Mouse (Mus musculus): ENCODE data around the gene Serpinb3c. TPM values are rescaled to one million over a fixed set of nuclear protein-coding genes. Genes with fewer than 3 reads are reported as not detected.
"Not testable (repeated sequence)": the region's sequence is repeated elsewhere in the genome, so short reads cannot be mapped to it uniquely, and the experiment has no call there.

The Serpinb3c gene
- not detected in 2 replicates for polyA plus RNA-seq (2016; fragmentation: Nextera tagmentation; extraction: Ambion mirVana)

DNA sequence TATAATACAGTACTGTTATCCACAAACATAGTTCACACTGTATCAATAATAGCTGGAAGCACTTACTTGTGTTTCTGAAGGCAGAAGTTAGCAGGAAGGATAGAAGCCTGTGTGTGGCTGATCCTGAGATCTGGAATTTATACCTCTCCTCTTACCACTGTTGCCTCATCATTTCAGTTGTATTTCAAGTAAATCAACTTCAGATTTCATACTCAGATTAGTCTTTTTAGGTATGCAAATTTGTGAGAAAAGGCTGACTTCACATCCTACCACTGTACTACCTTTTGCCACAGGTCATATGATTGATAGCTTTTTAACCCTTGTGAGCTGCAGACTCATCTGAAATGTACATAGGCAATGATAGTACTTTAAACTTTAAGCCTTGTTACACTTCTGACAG, at the start of gene Serpinb3c, which contains the start of gene Serpinb3b:
Gene Serpinb3c, minus strand, starts transcription at position 111 of the 400 bp plus-strand sequence.
Gene Serpinb3b, minus strand, starts transcription at position 101 of the 400 bp plus-strand sequence.
- not testable (repeated sequence) for H3K27ac ChIP-seq; H3K27me3 ChIP-seq (ENCODE audit: low read depth, poor library complexity, severe bottlenecking); H3K4me3 ChIP-seq; DNase-seq (ENCODE audit: low spot score); H3K4me1 ChIP-seq; H3K36me3 ChIP-seq; H3K9me3 ChIP-seq (replicated peaks)

GRCm38 (mm10) chr1:107243170-107243569, 35.0 kb downstream of the Serpinb3c start:
- WGBS: 43% methylated on average over 3 of the region's 3 CpGs
- not testable (repeated sequence) for H3K4me1 ChIP-seq; H3K27me3 ChIP-seq (ENCODE audit: low read depth, poor library complexity, severe bottlenecking); H3K27ac ChIP-seq; DNase-seq (ENCODE audit: low spot score); H3K36me3 ChIP-seq; H3K4me3 ChIP-seq; H3K9me3 ChIP-seq (replicated peaks)

Other genes starting within 250 kb of the Serpinb3c start
- not detected in 2 replicates for gene Serpinb3a, start 226.1 kb downstream of the Serpinb3c start, polyA plus RNA-seq (2016; fragmentation: Nextera tagmentation; extraction: Ambion mirVana)
- not detected in 2 replicates for gene Serpinb3d, start 194.9 kb downstream of the Serpinb3c start, polyA plus RNA-seq (2016; fragmentation: Nextera tagmentation; extraction: Ambion mirVana)
- gene Serpinb3b, start within 50 bp of the Serpinb3c start, polyA plus RNA-seq (2016; fragmentation: Nextera tagmentation; extraction: Ambion mirVana): not detected in 2 replicates
- gene Serpinb11, start 82.8 kb upstream of the Serpinb3c start, polyA plus RNA-seq (2016; fragmentation: Nextera tagmentation; extraction: Ambion mirVana): not detected in 2 replicates
- not detected in 2 replicates for gene Serpinb7, start 121.3 kb upstream of the Serpinb3c start, polyA plus RNA-seq (2016; fragmentation: Nextera tagmentation; extraction: Ambion mirVana)
- gene Serpinb2, start 233.1 kb upstream of the Serpinb3c start, polyA plus RNA-seq (2016; fragmentation: Nextera tagmentation; extraction: Ambion mirVana): 0.13 TPM in 1 of 2 replicates, not detected in the other